Mouse (Mus musculus) bone marrow, adult 2 months (tissue): ENCODE results near the gene Tcaf2.

ENCODE experiments used
- CTCF ChIP-seq: fragments of 200-500 bp; IDR thresholded peaks from 2 replicates; pipeline ENCODE4 v1.5.1; 2011; ENCODE audit warnings: low read length, control low read depth; ENCODE audit not compliant: control insufficient read depth, insufficient read depth
- POLR2A ChIP-seq: fragments of 200-500 bp; IDR thresholded peaks from 2 replicates; pipeline ENCODE4 v1.6.1; 2011; ENCODE audit warnings: low read depth, mild to moderate bottlenecking, control low read depth, low read length, borderline replicate concordance; ENCODE audit not compliant: control insufficient read depth

DNA sequence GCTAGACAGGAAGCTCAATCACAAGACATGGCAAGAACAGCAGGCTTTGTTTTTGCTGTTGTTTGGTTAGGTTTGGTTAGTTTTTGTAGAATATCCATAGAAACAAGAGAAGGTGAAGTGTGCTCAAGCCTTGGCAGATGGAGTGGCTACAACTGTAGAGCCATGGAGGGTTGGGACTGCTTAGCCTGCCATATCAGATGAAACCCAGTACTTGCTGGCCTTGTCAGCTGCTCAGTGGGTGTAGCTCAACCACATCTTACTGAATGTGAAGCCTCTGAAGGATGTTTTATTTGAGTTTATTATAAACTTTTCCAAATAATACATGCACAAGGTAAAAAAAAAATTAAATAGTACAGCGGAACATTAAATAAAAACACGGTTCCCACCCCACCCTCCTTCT is 22.7 kb upstream of the Tcaf2 start:
- TF ChIP-seq CTCF (no peak), POLR2A (no peak)
